Mouse (Mus musculus) 416B (cell line): ENCODE results near the gene Calhm1.
"Not testable (repeated sequence)": the region's sequence is repeated elsewhere in the genome, so short reads cannot be mapped to it uniquely, and the experiment has no call there.

ENCODE experiments used
- DNase-seq: peaks from one replicate; pipeline ENCODE4 v3.0.0; 2011; ENCODE audit warnings: low read depth

The Calhm1 gene

DNA sequence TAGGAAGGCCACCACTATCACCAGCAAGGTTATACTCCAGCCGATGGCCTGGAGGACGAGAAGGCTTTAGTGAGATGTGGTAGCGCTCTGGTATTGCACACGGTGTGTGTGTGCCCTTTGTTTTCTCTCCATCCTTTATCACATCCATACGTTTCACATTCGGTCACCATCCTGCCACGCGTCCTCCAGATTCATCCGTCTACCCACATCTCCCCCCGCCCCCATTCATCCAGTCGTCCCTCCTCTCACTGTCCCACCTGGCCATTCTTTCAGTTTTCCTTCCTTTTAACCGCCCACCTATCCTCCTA is 8.0 kb upstream of the Calhm1 start:
- no peak for DNase-seq

DNA sequence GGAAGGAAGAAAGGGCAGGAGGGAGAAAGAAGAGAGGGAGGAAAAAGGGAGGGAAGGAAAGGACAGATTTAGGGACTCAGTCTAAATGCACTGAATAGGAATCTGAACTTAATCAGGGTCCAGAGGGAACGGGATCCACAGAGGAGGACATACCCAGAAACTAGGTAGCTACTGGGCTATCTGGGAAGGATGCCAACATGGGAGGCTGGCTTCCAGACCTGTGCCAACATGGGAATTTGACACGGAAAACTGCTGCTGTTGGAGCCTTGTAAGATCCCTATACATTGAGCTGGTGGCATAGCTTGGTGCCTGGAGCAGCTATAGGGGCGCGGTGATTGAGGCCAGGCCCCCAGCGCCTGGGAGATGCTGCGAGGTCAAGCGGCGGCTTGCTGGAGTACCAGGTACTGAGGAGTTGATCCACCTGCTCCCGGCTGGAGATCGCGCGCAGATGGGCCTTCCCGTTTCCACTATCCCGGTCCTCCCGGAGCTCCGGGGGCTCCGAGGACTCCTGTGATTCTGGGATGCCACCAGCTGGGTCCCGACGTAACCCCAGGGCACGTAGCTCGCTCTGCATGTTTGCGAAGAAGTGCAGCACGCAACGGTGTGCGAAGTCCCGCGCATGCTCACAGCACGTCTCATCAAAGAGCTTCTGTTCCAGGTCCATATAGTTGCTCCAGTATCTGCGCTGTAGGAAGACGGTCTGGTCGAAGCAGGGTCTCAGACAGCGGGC is 7.4 kb upstream of the Calhm1 start:
- DNase-seq = no peak

DNA sequence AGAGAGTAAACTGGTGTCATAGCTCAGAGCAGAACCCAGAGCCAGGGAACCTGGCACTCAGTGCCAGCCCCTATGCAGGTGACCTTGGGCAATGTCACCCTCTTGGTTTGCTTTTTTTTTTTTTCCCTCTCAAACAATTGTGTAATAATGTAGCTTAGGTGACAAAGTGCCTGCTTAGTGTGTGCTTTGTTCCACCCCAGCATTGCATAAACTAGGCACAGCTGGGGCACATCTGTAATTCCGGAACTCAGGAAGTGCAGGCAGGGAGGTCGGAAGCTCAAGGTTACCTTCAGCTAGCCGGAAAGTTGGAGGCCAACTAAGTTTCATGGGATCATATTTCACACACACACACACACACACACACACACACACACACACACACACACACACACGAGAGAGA is 5.8 kb upstream of the Calhm1 start:
- peak; percentile 29 for DNase-seq

GRCm38 (mm10) chr19:47148267-47148847 is 4.3 kb upstream of the Calhm1 start:
- DNase-seq = no peak

DNA sequence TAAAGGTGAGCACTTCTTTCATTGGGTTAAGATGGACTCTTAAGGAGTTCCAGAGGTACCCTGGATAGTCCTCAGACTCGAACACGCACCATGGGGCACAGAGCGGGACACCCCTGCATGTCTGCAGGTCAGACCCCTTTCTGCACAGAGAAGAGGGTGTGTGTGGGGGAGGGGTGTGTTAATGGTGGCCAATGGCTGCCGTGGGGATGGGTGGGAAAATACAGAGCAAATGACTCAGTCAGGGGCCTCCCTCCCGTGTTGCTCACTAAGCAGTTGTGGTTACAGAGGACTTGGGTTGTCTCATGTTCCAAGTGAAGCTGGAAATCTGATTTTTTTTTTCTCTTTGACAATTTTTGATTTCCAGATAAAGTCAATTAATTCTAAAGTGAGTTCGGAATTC is 1.6 kb downstream of the Calhm1 start:
- DNase-seq = peak; percentile 31

DNA sequence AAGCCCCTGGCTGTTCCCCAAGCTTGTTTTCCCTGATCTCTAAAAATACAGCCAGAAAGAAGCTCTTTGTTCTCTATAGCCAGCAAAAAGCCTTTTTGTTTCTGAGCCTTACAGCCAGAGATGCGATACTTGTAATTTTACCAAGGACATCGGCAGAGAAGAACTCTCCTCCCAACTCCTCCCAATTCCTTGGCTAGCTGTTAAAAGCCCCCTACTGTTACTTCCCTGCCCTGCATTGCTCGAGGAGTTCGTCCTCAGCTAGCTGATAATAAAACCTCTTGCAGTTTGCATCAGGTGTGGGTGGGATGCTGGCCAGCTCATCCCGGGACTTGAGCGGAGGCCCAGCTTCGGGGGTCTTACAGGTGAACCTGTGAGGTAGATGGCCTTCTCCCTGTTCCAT is 4.4 kb downstream of the Calhm1 start:
- DNase-seq = not testable (repeated sequence)

GRCm38 (mm10) chr19:47137771-47138421 is 6.2 kb downstream of the Calhm1 start, which contains the start of gene Calhm2:
Gene Calhm2 (minus strand): TSS chr19:47138294.
- DNase-seq = peak; percentile 64

DNA sequence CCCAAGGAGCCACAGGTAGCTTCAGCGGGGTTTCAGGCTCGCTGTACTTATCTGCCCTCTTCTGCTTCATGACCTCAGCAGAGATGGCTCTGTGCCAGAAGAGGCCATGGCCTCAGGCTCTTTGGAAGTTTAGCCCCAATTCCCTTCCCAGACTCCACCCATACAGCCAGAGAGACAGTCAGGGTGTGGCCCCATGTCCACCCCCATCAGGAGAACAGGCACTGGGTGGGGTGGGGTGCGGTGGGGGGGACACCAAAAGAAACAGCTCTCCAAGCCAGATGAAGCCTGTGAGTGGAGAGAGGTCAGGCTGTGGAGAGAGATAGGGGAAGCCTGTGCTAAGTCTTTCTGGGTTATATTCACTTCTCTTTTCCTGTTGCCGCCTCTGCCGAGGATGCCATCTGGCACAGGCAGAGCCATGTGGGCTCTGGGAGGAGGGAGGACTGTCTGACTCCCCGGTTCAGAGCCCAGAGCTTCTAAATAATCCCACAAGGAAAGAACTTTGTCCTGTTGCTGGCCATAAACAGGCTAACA is 6.9 kb downstream of the Calhm1 start:
- peak; percentile 87 for DNase-seq

GRCm38 (mm10) chr19:47136170-47136569 is 7.9 kb downstream of the Calhm1 start:
- DNase-seq = no peak

DNA sequence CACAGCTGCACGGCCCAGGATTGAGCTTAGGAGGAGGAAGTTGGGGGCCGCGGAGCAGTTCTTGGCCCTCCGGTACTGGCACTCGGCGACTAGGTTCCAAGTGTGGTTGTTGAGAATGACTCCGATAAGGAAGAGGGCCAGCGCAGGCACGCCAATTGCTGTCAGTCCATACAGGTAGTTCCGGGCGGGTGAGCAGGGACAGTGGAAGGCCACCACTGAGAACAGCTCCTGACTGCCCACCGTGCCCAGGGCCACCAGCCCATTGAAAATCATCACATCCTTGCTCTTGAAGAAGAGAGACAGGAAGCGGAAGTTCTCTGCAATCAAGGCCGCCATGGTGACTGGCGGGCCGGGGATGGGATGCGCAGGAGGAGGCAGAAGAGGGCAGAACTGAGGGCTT is 8.5 kb downstream of the Calhm1 start:
- no peak for DNase-seq

DNA sequence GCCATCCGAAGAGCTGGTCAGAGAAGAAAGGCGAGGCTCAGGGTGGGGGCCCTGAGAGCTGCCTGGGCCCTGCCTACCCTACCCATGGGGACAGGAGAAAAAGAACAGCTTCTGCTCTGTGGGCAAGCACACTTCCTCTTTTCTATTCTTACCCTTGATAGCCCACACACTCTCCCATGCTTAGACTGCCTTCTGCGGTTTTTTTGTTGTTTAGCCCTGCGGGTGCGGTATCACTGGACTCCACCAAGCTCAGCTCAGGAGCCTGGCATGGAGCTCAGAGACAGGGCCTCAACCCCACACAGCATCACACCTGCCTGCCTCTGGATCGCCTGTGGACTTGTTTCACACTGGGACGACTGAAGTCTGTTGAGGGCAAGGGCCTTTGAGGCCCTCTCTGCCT is 10.9 kb downstream of the Calhm1 start:
- DNase-seq = peak; percentile 92

DNA sequence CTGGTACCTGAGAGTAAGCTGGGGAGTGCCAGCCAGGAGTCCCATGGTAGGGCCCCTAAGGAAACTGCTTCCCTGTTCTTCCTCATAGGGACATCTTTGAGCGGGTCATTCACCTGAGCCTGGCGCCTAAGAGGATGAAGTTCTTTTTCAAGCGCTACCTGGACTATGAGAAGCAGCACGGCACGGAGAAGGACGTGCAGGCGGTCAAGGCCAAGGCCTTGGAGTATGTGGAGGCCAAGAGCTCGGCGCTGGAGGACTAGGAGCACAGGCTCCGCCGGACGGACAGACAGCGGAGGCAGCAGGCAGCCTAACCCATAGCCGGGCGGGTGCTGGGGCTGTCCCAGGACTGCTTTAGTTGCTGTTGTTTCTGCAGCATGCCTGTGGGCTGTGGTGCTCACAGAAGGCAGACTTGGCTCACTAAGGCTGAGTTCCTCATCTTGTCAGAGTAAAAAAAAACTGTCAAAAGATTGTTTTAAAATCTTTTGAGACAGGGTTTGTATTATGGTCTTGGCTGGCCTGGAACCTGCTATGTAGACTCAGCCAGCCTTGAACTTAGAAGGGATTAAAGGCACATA is 13.4 kb downstream of the Calhm1 start:
- DNase-seq = no peak

- DNase-seq = no peak
These were observed 15.2 kb downstream of the Calhm1 start for GRCm38 (mm10) chr19:47128835-47129234.

DNA sequence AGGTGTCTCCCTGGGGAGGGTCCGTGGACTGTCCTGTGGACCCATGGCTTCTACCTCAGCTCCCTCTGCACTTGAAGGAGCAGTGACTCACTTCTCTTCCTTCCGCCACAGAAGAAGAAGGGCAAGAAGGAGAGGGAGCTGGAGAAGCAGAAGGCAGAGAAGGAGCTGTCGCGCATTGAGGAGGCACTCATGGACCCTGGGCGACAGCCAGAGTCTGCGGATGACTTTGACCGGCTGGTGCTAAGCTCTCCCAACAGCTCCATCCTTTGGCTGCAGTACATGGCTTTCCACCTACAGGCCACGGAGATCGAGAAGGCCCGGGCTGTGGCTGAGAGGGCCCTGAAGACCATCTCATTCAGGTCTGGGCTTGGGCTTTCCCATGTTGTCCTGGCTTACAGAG is 15.9 kb downstream of the Calhm1 start:
- DNase-seq = no peak

DNA sequence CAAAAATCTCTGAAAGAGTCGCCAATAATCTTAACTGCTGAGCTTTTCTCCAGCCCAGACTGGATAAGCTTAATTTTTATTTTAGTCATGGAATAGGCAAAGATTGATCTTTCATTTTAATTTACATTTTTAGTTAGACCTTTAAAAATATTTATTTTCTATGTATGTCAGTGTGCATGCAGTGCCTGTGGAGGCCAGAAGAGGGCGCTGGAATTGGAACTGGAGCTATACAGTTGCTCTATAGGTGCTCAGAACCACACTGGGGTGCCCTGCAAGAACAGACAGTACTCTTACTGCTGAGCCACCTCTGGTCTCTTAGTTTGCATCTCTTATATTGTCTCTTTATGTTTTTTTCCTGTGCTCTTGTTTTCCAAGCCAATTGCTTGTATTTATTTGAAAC is 21.3 kb downstream of the Calhm1 start:
- peak; percentile 68 for DNase-seq

- DNase-seq = peak; percentile 70
These were observed 23.0 kb downstream of the Calhm1 start for GRCm38 (mm10) chr19:47121054-47121453.

DNA sequence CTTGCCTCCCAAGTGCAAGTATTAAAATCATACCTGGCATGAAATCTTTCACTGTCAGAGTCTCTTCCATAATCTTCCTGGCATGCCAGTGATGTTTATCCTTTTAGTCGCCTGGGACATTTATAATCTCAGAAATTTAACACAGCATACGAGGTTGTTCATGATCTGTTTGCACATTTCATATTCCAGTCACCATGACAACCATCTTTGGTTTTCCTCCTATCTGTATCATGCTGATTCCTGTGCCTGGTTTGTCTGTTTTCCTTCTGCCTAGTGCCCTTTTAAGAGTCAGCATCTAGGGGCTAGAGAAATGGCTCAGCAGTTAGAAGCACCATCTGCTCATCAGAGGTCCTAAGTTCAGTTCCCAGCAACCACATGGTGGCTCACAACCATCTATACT is 25.4 kb downstream of the Calhm1 start:
- no peak for DNase-seq

- DNase-seq = no peak
These were observed 39.3 kb downstream of the Calhm1 start for GRCm38 (mm10) chr19:47104641-47105271.

DNA sequence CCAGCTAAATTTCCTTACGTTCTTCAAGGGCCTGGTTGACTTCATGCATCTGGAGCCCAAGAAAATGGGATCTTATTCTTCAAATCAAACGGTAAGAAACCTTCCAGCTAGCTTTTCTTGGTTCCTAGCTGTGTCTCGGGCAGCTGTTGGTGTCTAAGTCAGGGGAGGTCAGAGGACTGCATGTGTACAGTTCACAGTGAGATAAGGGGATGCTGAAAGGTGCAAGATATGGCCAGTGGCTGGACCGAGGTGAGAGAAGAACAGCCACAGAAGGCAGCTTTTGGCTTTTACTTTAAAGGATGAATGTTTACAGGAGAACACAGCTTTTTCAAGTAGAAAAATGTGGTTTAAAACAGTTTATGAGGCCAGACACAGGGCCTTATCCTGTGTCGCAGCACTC is 43.0 kb downstream of the Calhm1 start:
- no peak for DNase-seq
